Mouse (Mus musculus): ENCODE measurements around the gene 4930518I15Rik.

4930518I15Rik gene

GRCm38 (mm10) chr2:156843331-156843730 lies 14.4 kb downstream of the 4930518I15Rik start:
- no peak for DNase-seq (ENCODE audit: low read depth)

DNA sequence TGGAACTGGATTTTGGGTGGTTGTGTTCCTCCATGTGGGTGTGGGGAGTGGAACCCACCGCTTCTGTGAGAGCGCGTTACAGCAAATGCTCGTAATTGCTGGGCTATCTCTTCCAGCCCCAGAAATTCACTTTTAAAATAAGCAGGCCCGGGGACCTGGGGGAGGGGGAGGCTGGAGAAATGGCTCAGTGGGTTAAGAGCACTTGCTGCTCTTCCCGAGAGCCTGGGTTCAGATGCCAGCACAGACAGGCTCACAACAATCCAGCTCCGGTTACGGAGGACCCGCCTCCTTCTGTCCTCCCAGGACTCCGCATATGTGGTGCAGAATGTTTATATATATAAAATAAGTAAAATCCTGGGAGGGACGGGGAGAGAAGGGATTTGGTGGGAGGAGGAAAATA lies 15.0 kb downstream of the 4930518I15Rik start:
- DNase-seq (ENCODE audit: low read depth): no peak

DNA sequence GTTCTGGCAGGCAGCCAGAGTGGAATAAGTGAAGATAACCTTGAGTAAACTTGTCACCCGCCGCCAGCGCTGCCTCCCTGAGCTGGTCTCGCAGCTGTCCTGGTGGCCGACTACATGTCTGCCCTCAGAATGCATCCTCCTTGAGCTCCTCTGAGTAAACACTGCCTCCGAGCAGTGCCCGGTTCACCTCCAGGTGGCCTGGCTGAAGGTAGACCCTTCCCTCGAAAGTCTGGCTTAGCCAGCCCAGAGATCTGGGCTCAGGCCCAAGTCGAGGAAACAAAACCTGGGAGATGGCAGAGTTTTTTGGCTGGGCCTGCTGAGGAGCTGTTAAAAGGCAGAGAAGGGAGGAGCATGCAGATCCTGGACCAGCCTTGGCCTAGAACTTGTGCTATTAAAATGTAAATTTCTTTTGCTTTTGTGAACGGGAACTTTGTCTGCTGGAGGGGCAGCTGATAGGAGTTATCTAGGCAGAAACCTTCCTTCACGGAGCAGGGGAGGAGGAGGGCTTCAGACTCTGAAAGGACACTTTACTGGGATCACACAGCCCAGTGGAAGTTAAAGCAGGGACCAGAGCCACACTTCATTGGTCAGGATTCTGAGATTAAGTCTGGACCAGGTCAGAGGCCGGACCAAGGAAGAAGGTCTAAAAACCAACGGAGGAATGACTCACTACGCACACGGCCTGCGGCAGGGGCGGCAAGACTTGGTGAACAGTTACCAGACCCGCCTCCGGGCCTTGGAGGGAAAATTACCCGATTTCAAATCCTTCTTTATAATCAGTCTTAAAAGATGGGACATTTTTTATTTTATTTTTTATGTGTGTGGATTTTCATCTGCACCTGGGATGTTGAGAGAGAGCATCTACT lies 15.7 kb downstream of the 4930518I15Rik start:
- peak; percentile 76 for DNase-seq (ENCODE audit: low read depth)

GRCm38 (mm10) chr2:156841028-156841840 lies 16.5 kb downstream of the 4930518I15Rik start:
- DNase-seq (ENCODE audit: low read depth): peak; percentile 78

- DNase-seq (ENCODE audit: low read depth): peak; percentile 46
Measured at GRCm38 (mm10) chr2:156840301-156841027, 17.3 kb downstream of the 4930518I15Rik start.

GRCm38 (mm10) chr2:156839319-156840191 lies 18.2 kb downstream of the 4930518I15Rik start, which contains the start of gene Tgif2:
Gene Tgif2, plus strand, starts transcription at chr2:156840007.
- DNase-seq (ENCODE audit: low read depth): peak; percentile 83

- DNase-seq (ENCODE audit: low read depth): no peak
Measured at GRCm38 (mm10) chr2:156838839-156839238, 18.9 kb downstream of the 4930518I15Rik start.

DNA sequence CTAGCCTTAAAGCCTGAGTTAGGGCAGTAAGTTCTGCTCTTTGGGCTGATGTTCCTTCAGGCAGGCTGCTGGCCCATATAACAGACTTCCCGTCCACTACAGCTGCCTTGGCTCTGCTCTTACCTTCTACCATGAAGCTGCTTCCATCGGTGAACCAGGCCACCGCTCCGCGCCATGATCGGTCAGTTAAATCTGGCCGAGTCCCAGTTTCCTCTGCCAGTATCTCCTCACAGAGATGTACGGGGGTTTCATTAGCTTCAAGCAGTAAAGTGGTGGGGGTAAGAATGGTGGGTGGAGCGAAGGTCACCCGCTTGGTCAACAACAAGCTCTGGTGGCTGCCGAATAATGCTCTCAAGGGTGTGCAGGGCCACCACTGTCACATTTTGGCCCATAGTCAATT lies 23.4 kb downstream of the 4930518I15Rik start:
- DNase-seq (ENCODE audit: low read depth): no peak

GRCm38 (mm10) chr2:156825128-156825527 lies 32.6 kb downstream of the 4930518I15Rik start:
- peak; percentile 20 for DNase-seq (ENCODE audit: low read depth)

DNA sequence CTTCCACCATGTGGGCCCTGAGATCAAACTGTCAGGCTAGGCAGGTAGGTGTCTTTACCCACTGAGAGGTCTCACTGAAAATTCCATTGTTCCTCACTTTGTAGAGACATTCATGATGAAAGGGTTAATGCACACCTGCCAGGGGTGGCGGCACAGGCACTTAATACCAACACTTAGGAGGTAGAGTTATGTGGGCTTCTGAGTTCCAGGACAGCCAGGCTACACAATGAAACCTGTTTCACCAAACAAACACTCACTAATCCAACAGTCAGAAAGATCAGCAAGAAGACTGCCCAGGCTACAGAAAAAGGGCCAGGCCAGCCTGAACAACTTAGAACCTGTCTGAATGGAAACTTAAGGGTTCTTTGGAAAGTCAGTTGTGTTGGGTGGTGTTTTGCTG lies 41.6 kb downstream of the 4930518I15Rik start:
- no peak for DNase-seq (ENCODE audit: low read depth)

GRCm38 (mm10) chr2:156815412-156815811 lies 42.3 kb downstream of the 4930518I15Rik start:
- no peak for DNase-seq (ENCODE audit: low read depth)

GRCm38 (mm10) chr2:156814893-156815292 lies 42.9 kb downstream of the 4930518I15Rik start:
- DNase-seq (ENCODE audit: low read depth): no peak

- DNase-seq (ENCODE audit: low read depth): no peak
Measured at GRCm38 (mm10) chr2:156814344-156814801, 43.4 kb downstream of the 4930518I15Rik start.

GRCm38 (mm10) chr2:156811556-156811955 lies 46.2 kb downstream of the 4930518I15Rik start:
- peak; percentile 24 for DNase-seq (ENCODE audit: low read depth)

DNA sequence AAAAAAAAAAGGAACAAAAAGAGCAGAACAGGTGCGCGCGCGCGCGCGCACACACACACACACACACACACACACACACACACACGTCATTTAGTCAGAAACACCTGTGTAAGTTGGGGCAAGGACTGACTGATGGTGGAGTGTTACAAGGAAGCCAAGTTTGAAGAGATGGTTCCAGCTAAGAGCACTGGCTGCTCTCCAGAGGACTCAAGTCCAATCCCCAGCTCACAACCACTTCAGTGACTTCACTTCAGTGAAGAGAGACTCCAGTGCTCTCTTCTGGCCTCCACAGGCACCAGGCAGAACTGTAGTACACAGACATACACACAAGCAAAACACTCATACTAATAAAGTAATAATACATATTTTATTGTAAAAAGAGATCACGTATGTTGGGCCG lies 47.0 kb downstream of the 4930518I15Rik start:
- DNase-seq (ENCODE audit: low read depth): peak; percentile 43

GRCm38 (mm10) chr2:156809579-156809978 lies 48.2 kb downstream of the 4930518I15Rik start:
- DNase-seq (ENCODE audit: low read depth): peak; percentile 87

DNA sequence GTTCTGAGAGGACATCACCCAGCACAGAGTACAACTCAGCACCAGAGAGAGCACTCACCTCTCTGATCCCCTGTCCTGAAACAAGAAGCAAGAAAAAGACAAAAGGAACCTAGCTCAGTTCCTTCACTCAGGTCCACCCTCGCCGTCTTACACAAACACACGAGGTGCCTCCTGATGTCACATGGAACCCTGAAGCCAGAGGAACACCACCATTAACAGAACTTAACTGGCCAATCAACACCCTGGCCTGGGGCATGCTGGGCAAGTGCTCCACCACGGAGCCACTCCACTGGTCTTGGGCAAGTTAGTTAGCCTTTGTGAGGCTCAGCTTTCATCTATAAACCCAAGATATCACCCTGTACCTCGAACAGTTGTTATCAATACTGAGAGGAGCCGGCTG lies 50.9 kb downstream of the 4930518I15Rik start:
- no peak for DNase-seq (ENCODE audit: low read depth)
